Mouse (Mus musculus): ENCODE results near the gene Tspan6. TPM values are rescaled to one million over a fixed set of nuclear protein-coding genes. Genes with fewer than 3 reads are reported as not detected.

Gene Tspan6
- polyA plus RNA-seq, 1 experiment from 2014 or later = 309 TPM

GRCm38 (mm10) chrX:133911397-133912103 lies 13.3 kb upstream of the Tspan6 start:
- DNase-seq (peak; percentile 17), ATAC-seq (ENCODE audit: low FRiP score, low TSS enrichment) (no peak)
- Histone ChIP-seq H3K36me3 (ENCODE audit: control insufficient read depth, insufficient read depth, low read length) (no peaks in the 10 kb centered on the region), H3K4me3 (replicated peaks; ENCODE audit: low read depth, low read length) (no peak overlapping the region), H3K27me3 (ENCODE audit: control insufficient read depth, insufficient read depth, low read length) (no peaks in the 10 kb centered on the region), H3K4me2 (ENCODE audit: low read length) (no peak overlapping the region), H3K9me3 (ENCODE audit: control insufficient read depth, low read length) (no peaks in the 10 kb centered on the region), H3K27ac (replicated peaks; ENCODE audit: low read depth, low read length) (no peak overlapping the region), H3K9ac (replicated peaks; ENCODE audit: low read length) (no peak overlapping the region), H3K4me1 (ENCODE audit: control insufficient read depth, insufficient read depth, low read length) (no peaks in the 10 kb centered on the region)
- 24% methylated on average over 10 of the region's 10 CpGs for WGBS

GRCm38 (mm10) chrX:133908261-133908660 lies 10.0 kb upstream of the Tspan6 start, which contains the start of gene Srpx2:
Srpx2 (plus strand) TSS chrX:133908426.
- no peak within 1 kb of the TSS for H3K9ac ChIP-seq (replicated peaks; ENCODE audit: low read length)
- no peak within 1 kb of the TSS for H3K27ac ChIP-seq (replicated peaks; ENCODE audit: low read depth, low read length)
- DNase-seq (peak; percentile 1), ATAC-seq (ENCODE audit: low FRiP score, low TSS enrichment) (no peak)
- WGBS = 37% methylated on average over 3 of the region's 3 CpGs
- H3K36me3 ChIP-seq (ENCODE audit: control insufficient read depth, insufficient read depth, low read length) = no peaks in the 10 kb centered on the region
- no peak within 1 kb of the TSS for H3K4me2 ChIP-seq (ENCODE audit: low read length)
- no peaks in the 10 kb centered on the region for H3K27me3 ChIP-seq (ENCODE audit: control insufficient read depth, insufficient read depth, low read length)
- H3K9me3 ChIP-seq (ENCODE audit: control insufficient read depth, low read length) = no peaks in the 10 kb centered on the region
- no peaks in the 10 kb centered on the region for H3K4me1 ChIP-seq (ENCODE audit: control insufficient read depth, insufficient read depth, low read length)
- no peak within 1 kb of the TSS for H3K4me3 ChIP-seq (replicated peaks; ENCODE audit: low read depth, low read length)

GRCm38 (mm10) chrX:133888111-133888510 lies 10.1 kb downstream of the Tspan6 start:
- no peak overlapping the region for H3K4me3 ChIP-seq (replicated peaks; ENCODE audit: low read depth, low read length)
- H3K4me2 ChIP-seq (ENCODE audit: low read length) = no peak overlapping the region
- H3K9ac ChIP-seq (replicated peaks; ENCODE audit: low read length) = no peak overlapping the region
- no peaks in the 10 kb centered on the region for H3K9me3 ChIP-seq (ENCODE audit: control insufficient read depth, low read length)
- no peak overlapping the region for H3K27ac ChIP-seq (replicated peaks; ENCODE audit: low read depth, low read length)
- DNase-seq = no peak
- no peaks in the 10 kb centered on the region for H3K27me3 ChIP-seq (ENCODE audit: control insufficient read depth, insufficient read depth, low read length)
- no peaks in the 10 kb centered on the region for H3K4me1 ChIP-seq (ENCODE audit: control insufficient read depth, insufficient read depth, low read length)
- H3K36me3 ChIP-seq (ENCODE audit: control insufficient read depth, insufficient read depth, low read length) = peaks cover 9% of the 10 kb centered on the region; the same call in 1 of the 2 replicates
- WGBS = 90% methylated on average over 5 of the region's 5 CpGs
- ATAC-seq (ENCODE audit: low FRiP score, low TSS enrichment) = no peak

GRCm38 (mm10) chrX:133887308-133887707 lies 10.9 kb downstream of the Tspan6 start:
- H3K27ac ChIP-seq (replicated peaks; ENCODE audit: low read depth, low read length) = no peak overlapping the region
- H3K9me3 ChIP-seq (ENCODE audit: control insufficient read depth, low read length) = no peaks in the 10 kb centered on the region
- no peak for ATAC-seq (ENCODE audit: low FRiP score, low TSS enrichment)
- H3K27me3 ChIP-seq (ENCODE audit: control insufficient read depth, insufficient read depth, low read length) = no peaks in the 10 kb centered on the region
- no peaks in the 10 kb centered on the region for H3K4me1 ChIP-seq (ENCODE audit: control insufficient read depth, insufficient read depth, low read length)
- DNase-seq = no peak
- H3K4me3 ChIP-seq (replicated peaks; ENCODE audit: low read depth, low read length) = no peak overlapping the region
- peaks cover 9% of the 10 kb centered on the region; the same call in 1 of the 2 replicates for H3K36me3 ChIP-seq (ENCODE audit: control insufficient read depth, insufficient read depth, low read length)
- 91% methylated on average over 3 of the region's 3 CpGs for WGBS
- no peak overlapping the region for H3K9ac ChIP-seq (replicated peaks; ENCODE audit: low read length)
- H3K4me2 ChIP-seq (ENCODE audit: low read length) = no peak overlapping the region

- Histone ChIP-seq H3K27ac (replicated peaks; ENCODE audit: low read depth, low read length) (no peak overlapping the region), H3K9ac (replicated peaks; ENCODE audit: low read length) (no peak overlapping the region), H3K4me2 (ENCODE audit: low read length) (no peak overlapping the region), H3K4me3 (replicated peaks; ENCODE audit: low read depth, low read length) (no peak overlapping the region), H3K36me3 (ENCODE audit: control insufficient read depth, insufficient read depth, low read length) (no peaks in the 10 kb centered on the region), H3K9me3 (ENCODE audit: control insufficient read depth, low read length) (no peaks in the 10 kb centered on the region), H3K27me3 (ENCODE audit: control insufficient read depth, insufficient read depth, low read length) (no peaks in the 10 kb centered on the region), H3K4me1 (ENCODE audit: control insufficient read depth, insufficient read depth, low read length) (no peaks in the 10 kb centered on the region)
- ATAC-seq (ENCODE audit: low FRiP score, low TSS enrichment) (no peak), DNase-seq (no peak)
- WGBS = 91% methylated on average over 6 of the region's 6 CpGs
Measured at GRCm38 (mm10) chrX:133869743-133870142, 28.5 kb downstream of the Tspan6 start.

GRCm38 (mm10) chrX:133853637-133854036 lies 44.6 kb downstream of the Tspan6 start:
- ATAC-seq (ENCODE audit: low FRiP score, low TSS enrichment) = no peak
- 100% methylated on average over 4 of the region's 4 CpGs for whole genome bisulfite sequencing
- Histone ChIP-seq H3K27me3 (ENCODE audit: control insufficient read depth, insufficient read depth, low read length) (no peaks in the 10 kb centered on the region), H3K9me3 (ENCODE audit: control insufficient read depth, low read length) (no peaks in the 10 kb centered on the region), H3K4me3 (replicated peaks; ENCODE audit: low read depth, low read length) (no peak overlapping the region), H3K4me2 (ENCODE audit: low read length) (no peak overlapping the region), H3K9ac (replicated peaks; ENCODE audit: low read length) (no peak overlapping the region), H3K4me1 (ENCODE audit: control insufficient read depth, insufficient read depth, low read length) (no peaks in the 10 kb centered on the region), H3K36me3 (ENCODE audit: control insufficient read depth, insufficient read depth, low read length) (no peaks in the 10 kb centered on the region), H3K27ac (replicated peaks; ENCODE audit: low read depth, low read length) (no peak overlapping the region)
- no peak for DNase-seq

- Histone ChIP-seq H3K27me3 (ENCODE audit: control insufficient read depth, insufficient read depth, low read length) (no peaks in the 10 kb centered on the region), H3K4me3 (replicated peaks; ENCODE audit: low read depth, low read length) (no peak within 1 kb of the TSS), H3K36me3 (ENCODE audit: control insufficient read depth, insufficient read depth, low read length) (no peaks in the 10 kb centered on the region), H3K27ac (replicated peaks; ENCODE audit: low read depth, low read length) (no peak within 1 kb of the TSS), H3K4me2 (ENCODE audit: low read length) (no peak within 1 kb of the TSS), H3K9ac (replicated peaks; ENCODE audit: low read length) (no peak within 1 kb of the TSS), H3K9me3 (ENCODE audit: control insufficient read depth, low read length) (no peaks in the 10 kb centered on the region), H3K4me1 (ENCODE audit: control insufficient read depth, insufficient read depth, low read length) (no peaks in the 10 kb centered on the region)
- no peak for ATAC-seq (ENCODE audit: low FRiP score, low TSS enrichment)
- 88% methylated on average over 5 of the region's 5 CpGs for WGBS
- DNase-seq = no peak
Measured at GRCm38 (mm10) chrX:133850680-133851079, 47.5 kb downstream of the Tspan6 start, which contains the start of gene Tnmd. Tnmd (plus strand) TSS chrX:133850980.

Other genes starting within 250 kb of the Tspan6 start
- gene Pcdh19, start 209.4 kb downstream of the Tspan6 start, polyA plus RNA-seq (2014; fragmentation: Nextera tagmentation; extraction: Ambion mirVana) = 24.4 and 33.1 TPM in 2 replicates
- gene Tnmd, start 47.4 kb downstream of the Tspan6 start, polyA plus RNA-seq (2014; fragmentation: Nextera tagmentation; extraction: Ambion mirVana) = 0.16 and 0.57 TPM in 2 replicates
- 2.0 TPM in 1 of 2 replicates, not detected in the other for gene Srpx2, start 10.0 kb upstream of the Tspan6 start, polyA plus RNA-seq (2014; fragmentation: Nextera tagmentation; extraction: Ambion mirVana)
- 0.39 and 0.75 TPM in 2 replicates for gene Sytl4, start 83.4 kb upstream of the Tspan6 start, polyA plus RNA-seq (2014; fragmentation: Nextera tagmentation; extraction: Ambion mirVana)
- 65.3 and 83.8 TPM in 2 replicates for gene Cstf2, start 160.8 kb upstream of the Tspan6 start, polyA plus RNA-seq (2014; fragmentation: Nextera tagmentation; extraction: Ambion mirVana)

Measured in midbrain, embryonic 14.5 days (tissue).